Mouse (Mus musculus) CH12.LX (cell line): ENCODE measurements at regions not wholly inside any gene's neighbourhood (a gene's known extent, or its start where the extent isn't known, plus 50 kb on each side); places are given as distances from the start of the nearest gene placed in this dataset.

Experiments used
- BHLHE40 ChIP-seq: IDR thresholded peaks from 2 replicates; pipeline ENCODE4 v1.6.1; 2011; ENCODE audit warnings: mild to moderate bottlenecking, low read depth, low read length, improper control_type of control experiment
- CTCF ChIP-seq, 2 experiments: IDR thresholded peaks in 1 of 2; conservative IDR thresholded peaks in 1 of 2; 2 replicates each; pipeline ENCODE4 v1.5.1; 2011 to 2012; ENCODE audit warnings: low read depth in 2 of 2, low read length in 2 of 2, improper control_type of control experiment in 1 of 2, inconsistent platforms in 1 of 2, mild to moderate bottlenecking in 1 of 2, moderate library complexity in 1 of 2
- EP300 ChIP-seq: IDR thresholded peaks from 2 replicates; pipeline ENCODE4 v1.6.1; 2011; ENCODE audit warnings: low read length, improper control_type of control experiment
- ETS1 ChIP-seq: conservative IDR thresholded peaks from 2 replicates; pipeline ENCODE4 v1.6.1; 2012; ENCODE audit warnings: low read depth, mild to moderate bottlenecking, inconsistent platforms, low read length, improper control_type of control experiment, moderate library complexity
- JUN ChIP-seq: IDR thresholded peaks from 2 replicates; pipeline ENCODE4 v1.6.1; 2011; ENCODE audit warnings: low read depth, mild to moderate bottlenecking, low read length, improper control_type of control experiment, moderate library complexity; ENCODE audit not compliant: insufficient read depth
- MAX ChIP-seq: IDR thresholded peaks from 2 replicates; pipeline ENCODE4 v1.6.1; 2011; ENCODE audit warnings: low read length, improper control_type of control experiment
- NELFE ChIP-seq: IDR thresholded peaks from 2 replicates; pipeline ENCODE4 v1.6.1; 2011; ENCODE audit warnings: low read depth, low read length, improper control_type of control experiment
- POLR2A ChIP-seq: IDR thresholded peaks from 2 replicates; pipeline ENCODE4 v1.6.1; 2011; ENCODE audit warnings: low read depth, mild to moderate bottlenecking, improper control_type of control experiment, low read length
- POLR2AphosphoS2 ChIP-seq: IDR thresholded peaks from 2 replicates; pipeline ENCODE4 v1.6.1; 2011; ENCODE audit warnings: low read depth, low read length, improper control_type of control experiment
- ZC3H11A ChIP-seq: IDR thresholded peaks from 2 replicates; pipeline ENCODE4 v1.6.1; 2012; ENCODE audit warnings: low read depth, mild to moderate bottlenecking, inconsistent platforms, low read length, improper control_type of control experiment

- TF ChIP-seq POLR2A (no peak), CTCF (conservative IDR thresholded peaks at IDR 0.05 in 1 of 2, IDR thresholded peaks at IDR 0.05 in 1 of 2; ENCODE audit: low read depth in 2 of 2, low read length in 2 of 2) (no peak), NELFE (no peak), ZC3H11A (no peak), JUN (no peak), BHLHE40 (no peak), POLR2AphosphoS2 (no peak), ETS1 (no peak), EP300 (no peak), MAX (no peak)
Measured at GRCm38 (mm10) chr12:28949307-28949706, 197.7 kb downstream of the Eipr1 start.
